ENCODE assay signal across 8 mouse cellular contexts in the genomic region with DNA sequence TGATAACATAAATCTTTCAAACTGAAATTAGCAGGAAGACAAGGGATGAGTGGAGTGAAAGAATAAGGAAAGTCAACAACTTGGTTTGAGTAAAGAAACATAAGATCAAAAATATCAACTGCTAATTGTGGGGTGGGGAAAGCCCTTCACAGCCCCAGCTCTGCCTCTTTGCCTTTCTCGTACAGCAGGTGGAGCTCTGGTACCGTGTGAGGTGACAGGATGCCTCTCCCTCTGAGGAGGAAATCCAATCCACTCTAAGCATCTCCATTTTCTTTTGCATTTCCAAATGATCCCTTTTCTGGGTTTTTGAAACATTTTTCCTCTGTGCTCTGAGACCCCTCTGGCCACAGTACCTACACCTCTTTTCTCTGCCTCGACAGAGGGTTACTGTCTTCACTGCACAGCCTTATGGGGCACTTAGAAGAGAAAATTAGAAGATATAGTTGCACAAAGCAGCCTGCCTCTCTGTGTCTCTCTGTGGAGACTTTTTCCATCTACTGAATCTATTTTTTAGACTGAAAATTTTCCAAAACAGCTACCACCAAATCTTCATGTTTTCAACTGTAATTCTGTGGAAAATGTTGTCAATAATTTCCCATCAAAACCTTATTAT. TPM values are rescaled to one million over a fixed set of nuclear protein-coding genes. Genes with fewer than 3 reads are reported as not detected.
A peak's percentile ranks its signal among the peaks of the same experiment; 100 is the strongest.
DNase-seq lines count a peak whose midpoint lies in the region; ATAC-seq and TF ChIP-seq lines count a peak whose summit lies in the region.

No protein-coding gene starts in this region.

- H3K27me3 ChIP-seq in spleen, adult 2 months (ENCODE audit: control insufficient read depth, insufficient read depth, low read length) = no peaks in the 10 kb centered on the region
- H3K27me3 ChIP-seq in cerebellum, adult 2 months (ENCODE audit: control insufficient read depth, insufficient read depth, low read length) = no peaks in the 10 kb centered on the region
- no peaks in the 10 kb centered on the region for H3K27me3 ChIP-seq in forebrain, postnatal 0 days (ENCODE audit: insufficient read depth, low read length)
- H3K27me3 ChIP-seq in limb, embryonic 11.5 days (ENCODE audit: control insufficient read depth, insufficient read depth, low read length) = no peaks in the 10 kb centered on the region
- H3K27me3 ChIP-seq in neural tube, embryonic 14.5 days (ENCODE audit: control insufficient read depth, insufficient read depth, low read length) = no peaks in the 10 kb centered on the region

- no peak overlapping the region for H3K4me3 ChIP-seq in spleen, adult 2 months (ENCODE audit: extremely low read depth, insufficient read depth, insufficient read length)
- H3K4me3 ChIP-seq in cerebellum, adult 2 months (replicated peaks; ENCODE audit: insufficient read depth, low read depth, low read length) = no peak overlapping the region
- no peak overlapping the region for H3K4me3 ChIP-seq in forebrain, postnatal 0 days (ENCODE audit: low read depth, low read length)
- H3K4me3 ChIP-seq in limb, embryonic 11.5 days (ENCODE audit: low read depth, low read length) = no peak overlapping the region
- H3K4me3 ChIP-seq in neural tube, embryonic 14.5 days (ENCODE audit: low read depth, low read length) = no peak overlapping the region

- no peak for DNase-seq in spleen, adult 2 months (ENCODE audit: low read depth in 1 of 2, low spot score in 2 of 2)
- no peak for DNase-seq in spleen, postnatal 36 days (ENCODE audit: low spot score in 2 of 2)
- peak; percentile 15 to 25 for DNase-seq in cerebellum, adult 2 months
- DNase-seq in forebrain, postnatal 0 days = peak; percentile 79
- peak; percentile 47 for DNase-seq in kidney, adult 9 months
- peak; percentile 79 for DNase-seq in limb, embryonic 11.5 days (ENCODE audit: low spot score)
- peak; percentile 28 to 66 for DNase-seq in urinary bladder, postnatal 4 days (ENCODE audit: low spot score in 2 of 2)

- H3K36me3 ChIP-seq in spleen, adult 2 months (ENCODE audit: control insufficient read depth, insufficient read depth, low read length) = no peaks in the 10 kb centered on the region
- H3K36me3 ChIP-seq in forebrain, postnatal 0 days (ENCODE audit: insufficient read depth) = no peaks in the 10 kb centered on the region
- H3K36me3 ChIP-seq in limb, embryonic 11.5 days (ENCODE audit: control insufficient read depth, insufficient read depth, low read length) = no peaks in the 10 kb centered on the region
- H3K36me3 ChIP-seq in neural tube, embryonic 14.5 days (ENCODE audit: control insufficient read depth, insufficient read depth, low read length) = no peaks in the 10 kb centered on the region

- H3K9ac ChIP-seq in forebrain, postnatal 0 days = no peak overlapping the region
- H3K9ac ChIP-seq in limb, embryonic 11.5 days (ENCODE audit: low read length) = no peak overlapping the region
- H3K9ac ChIP-seq in neural tube, embryonic 14.5 days (replicated peaks; ENCODE audit: low read depth, low read length) = no peak overlapping the region

- 15% methylated on average over 3 of the region's 3 CpGs for WGBS in spleen, adult 2 months
- 12% methylated on average over 3 of the region's 3 CpGs for WGBS in cerebellum, adult 2 months
- 7% methylated on average over 3 of the region's 3 CpGs for WGBS in forebrain, postnatal 0 days
- WGBS in limb, embryonic 11.5 days = 5% methylated on average over 3 of the region's 3 CpGs
- 9% methylated on average over 3 of the region's 3 CpGs for WGBS in neural tube, embryonic 14.5 days

- peak; percentile 90 for ATAC-seq in forebrain, postnatal 0 days
- no peak for ATAC-seq in limb, embryonic 11.5 days (ENCODE audit: insufficient number of reproducible peaks, low FRiP score, low TSS enrichment, low read depth)
- peak; percentile 81 for ATAC-seq in neural tube, embryonic 14.5 days (ENCODE audit: low read depth)

- H3K27ac ChIP-seq in spleen, adult 2 months (ENCODE audit: insufficient read depth, low read length) = no peak overlapping the region
- H3K27ac ChIP-seq in cerebellum, adult 2 months (ENCODE audit: insufficient read depth, low read length) = no peak overlapping the region
- H3K27ac ChIP-seq in forebrain, postnatal 0 days (ENCODE audit: low read depth, low read length) = no peak overlapping the region
- no peak overlapping the region for H3K27ac ChIP-seq in limb, embryonic 11.5 days (replicated peaks; ENCODE audit: low read depth, low read length)
- H3K27ac ChIP-seq in neural tube, embryonic 14.5 days (ENCODE audit: low read depth, low read length) = no peak overlapping the region

- no peaks in the 10 kb centered on the region for H3K9me3 ChIP-seq in forebrain, postnatal 0 days (ENCODE audit: low read length)
- no peaks in the 10 kb centered on the region for H3K9me3 ChIP-seq in limb, embryonic 11.5 days (ENCODE audit: control insufficient read depth, low read length)
- H3K9me3 ChIP-seq in neural tube, embryonic 14.5 days (ENCODE audit: control insufficient read depth, low read length) = no peaks in the 10 kb centered on the region

- peak; percentile 37; the same call in 1 of the 2 replicates for TF ChIP-seq CTCF in spleen, adult 2 months (IDR thresholded peaks at IDR 0.05; ENCODE audit: extremely low read depth, insufficient read depth, insufficient read length, insufficient replicate concordance)
- TF ChIP-seq CTCF in cerebellum, adult 2 months (IDR thresholded peaks at IDR 0.05; ENCODE audit: borderline replicate concordance, insufficient read depth, low read depth, low read length) = peak; percentile 76
- peak; percentile 89 for TF ChIP-seq CTCF in forebrain, postnatal 0 days (IDR thresholded peaks at IDR 0.05; ENCODE audit: low read depth)

- no peak overlapping the region for H3K4me2 ChIP-seq in forebrain, postnatal 0 days (ENCODE audit: low read depth)
- H3K4me2 ChIP-seq in limb, embryonic 11.5 days (ENCODE audit: low read depth, severe bottlenecking) = no peak overlapping the region
- no peak overlapping the region for H3K4me2 ChIP-seq in neural tube, embryonic 14.5 days (ENCODE audit: low read depth, low read length)

- no peak for TF ChIP-seq POLR2A in spleen, adult 2 months (IDR thresholded peaks at IDR 0.05; ENCODE audit: low read depth, low read length)
- TF ChIP-seq POLR2A in cerebellum, adult 2 months (IDR thresholded peaks at IDR 0.05; ENCODE audit: borderline replicate concordance, insufficient read depth, low read length) = no peak

- H3K4me1 ChIP-seq in spleen, adult 2 months (ENCODE audit: control insufficient read depth, insufficient read depth, insufficient read length) = no peaks in the 10 kb centered on the region
- H3K4me1 ChIP-seq in cerebellum, adult 2 months (ENCODE audit: control insufficient read depth, insufficient read depth, low read length) = no peaks in the 10 kb centered on the region
- no peaks in the 10 kb centered on the region for H3K4me1 ChIP-seq in forebrain, postnatal 0 days (ENCODE audit: insufficient read depth)
- no peaks in the 10 kb centered on the region for H3K4me1 ChIP-seq in limb, embryonic 11.5 days (ENCODE audit: control insufficient read depth, insufficient read depth, low read length)
- H3K4me1 ChIP-seq in neural tube, embryonic 14.5 days (ENCODE audit: control insufficient read depth, insufficient read depth, low read length) = no peaks in the 10 kb centered on the region

RNA-seq across cellular contexts. Expression of a gene that starts 57.4 kb away (rescaled TPM):
- polyA plus RNA-seq in spleen, adult 2 months (2012; rRNA removed) = 0.04 TPM in 1 of 2 replicates, not detected in the other
- polyA plus RNA-seq in cerebellum, adult 2 months (2012; rRNA removed) = 1.9 and 2.3 TPM in 2 replicates
- 8.3 and 10.9 TPM in 2 replicates for total RNA-seq in forebrain, postnatal 0 days (2014; rRNA removed)
- polyA plus RNA-seq in forebrain, postnatal 0 days (2015; fragmentation: Nextera tagmentation; extraction: Ambion mirVana) = 7.3 and 9.2 TPM in 2 replicates
- polyA plus RNA-seq in limb, embryonic 11.5 days (2014; fragmentation: Nextera tagmentation; extraction: Ambion mirVana) = 12.3 and 13.4 TPM in 2 replicates
- polyA plus RNA-seq in neural tube, embryonic 14.5 days (2014; fragmentation: Nextera tagmentation; extraction: Ambion mirVana) = 5.1 and 5.7 TPM in 2 replicates

Comparison
In these comparisons a context has a peak if more than half of its experiments do, and no peak if none do; other contexts are left out.
1. DNase-seq: peak in cerebellum, adult 2 months (2 of 2), forebrain, postnatal 0 days (single experiment), kidney, adult 9 months (single experiment), limb, embryonic 11.5 days (single experiment) and urinary bladder, postnatal 4 days (2 of 2); none in spleen, adult 2 months (0 of 2) and spleen, postnatal 36 days (0 of 2).
2. CTCF ChIP-seq: peak in every context shown above with its lines; median percentile 89 in forebrain, postnatal 0 days; 76 in cerebellum, adult 2 months; 37 in spleen, adult 2 months.